Mouse (Mus musculus) spleen, postnatal 4 days (tissue): ENCODE data around the gene Cdkl4.

Experiments
- DNase-seq, 2 experiments: peaks; one replicate each; pipeline ENCODE4 v3.0.0; 2022; ENCODE audit warnings: low spot score in 2 of 2

Gene Cdkl4

DNA sequence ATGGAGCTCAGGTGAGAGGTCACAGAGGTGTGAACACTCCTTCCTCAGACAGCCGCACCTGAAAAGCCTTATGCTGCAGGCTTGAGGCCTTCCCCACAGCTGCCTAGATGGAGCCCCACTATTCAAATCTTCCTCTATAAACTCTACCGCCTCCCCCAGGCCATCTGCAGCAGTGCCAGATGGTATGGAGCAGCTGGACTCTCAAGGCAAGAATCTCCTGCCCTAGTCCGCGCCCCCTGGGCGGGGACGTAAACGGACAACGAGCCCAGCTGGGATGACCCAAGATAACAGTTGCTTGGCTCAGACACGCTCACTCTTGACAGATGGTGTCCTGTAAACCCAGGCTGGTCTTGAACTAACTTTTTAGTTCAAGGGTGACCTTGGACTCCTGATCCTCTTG is 60.4 kb downstream of the Cdkl4 start:
- DNase-seq: no peak

DNA sequence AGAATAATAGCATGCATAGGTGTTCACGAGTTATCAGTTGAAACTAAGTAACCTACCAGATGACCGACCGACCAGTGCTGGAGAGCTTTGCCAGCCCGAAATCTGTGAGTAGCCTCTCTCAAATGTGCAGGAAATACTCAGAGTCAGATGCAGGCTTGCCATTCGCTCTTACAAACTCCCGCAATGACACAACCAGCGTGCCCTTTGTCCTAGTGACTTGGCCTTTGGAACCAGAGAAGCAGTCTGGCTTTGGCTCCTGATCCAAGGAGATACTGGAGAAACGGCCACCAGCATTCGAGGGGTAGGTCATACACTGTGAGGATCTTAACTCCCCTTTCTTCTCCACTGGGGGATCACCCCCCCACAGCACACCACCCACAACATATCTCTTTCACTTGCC is 61.7 kb downstream of the Cdkl4 start:
- DNase-seq: no peak

DNA sequence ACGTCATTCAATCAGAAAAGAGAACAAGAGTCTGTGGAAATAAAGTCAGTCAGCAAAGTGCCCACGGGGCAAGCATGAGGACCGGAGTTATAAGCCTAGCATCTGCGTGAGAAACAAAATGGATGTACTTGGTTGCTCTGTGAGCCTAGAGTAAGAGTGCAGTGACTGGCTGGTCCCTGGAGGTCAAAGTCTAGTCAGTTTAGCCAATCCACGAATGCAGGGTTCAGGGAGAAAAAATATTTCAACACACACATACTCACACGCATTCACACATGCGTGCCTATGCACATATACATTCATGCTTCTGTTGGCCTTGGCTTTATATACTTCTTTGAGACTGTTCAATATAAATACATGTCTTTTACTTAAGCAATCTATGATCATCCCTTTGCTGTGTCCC is 62.1 kb downstream of the Cdkl4 start:
- DNase-seq: no peak

DNA sequence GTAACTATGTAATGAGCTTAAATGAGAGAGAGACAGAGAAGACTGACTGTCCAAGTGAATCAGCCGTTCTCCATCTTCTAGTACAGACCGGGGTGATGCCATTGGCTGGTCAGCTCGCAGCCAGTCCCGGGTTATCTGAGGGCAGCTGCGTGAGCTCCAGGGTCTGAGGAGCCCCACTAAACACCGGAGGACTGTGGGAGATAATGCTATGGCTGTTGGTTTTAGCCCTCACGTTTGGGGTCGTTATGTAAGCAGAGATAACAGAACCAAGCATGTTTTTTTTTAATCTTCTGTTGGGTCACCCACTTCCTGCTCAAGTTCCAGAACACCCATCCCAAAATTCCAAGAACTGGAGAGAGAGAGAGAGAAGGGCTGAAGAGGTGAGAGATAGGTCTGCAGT is 63.8 kb downstream of the Cdkl4 start:
- no peak for DNase-seq

DNA sequence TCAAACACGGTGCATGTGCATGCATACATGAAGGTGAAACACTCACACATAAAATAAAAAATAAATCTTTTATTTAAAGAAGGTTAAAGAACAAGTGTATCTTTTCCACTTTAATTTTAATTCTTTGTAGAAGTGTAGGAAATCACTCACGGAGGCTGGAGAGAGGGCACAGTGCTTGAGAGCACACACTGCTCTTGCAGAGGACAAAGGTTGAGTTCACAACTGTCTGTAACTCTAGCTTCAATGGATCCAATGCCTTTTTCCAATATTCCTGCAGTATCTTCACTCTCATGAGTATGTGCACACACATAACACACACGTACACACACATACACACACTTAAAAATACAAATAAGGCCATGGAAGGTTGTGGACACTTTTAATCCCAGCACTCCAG is 67.2 kb downstream of the Cdkl4 start:
- DNase-seq: no peak

DNA sequence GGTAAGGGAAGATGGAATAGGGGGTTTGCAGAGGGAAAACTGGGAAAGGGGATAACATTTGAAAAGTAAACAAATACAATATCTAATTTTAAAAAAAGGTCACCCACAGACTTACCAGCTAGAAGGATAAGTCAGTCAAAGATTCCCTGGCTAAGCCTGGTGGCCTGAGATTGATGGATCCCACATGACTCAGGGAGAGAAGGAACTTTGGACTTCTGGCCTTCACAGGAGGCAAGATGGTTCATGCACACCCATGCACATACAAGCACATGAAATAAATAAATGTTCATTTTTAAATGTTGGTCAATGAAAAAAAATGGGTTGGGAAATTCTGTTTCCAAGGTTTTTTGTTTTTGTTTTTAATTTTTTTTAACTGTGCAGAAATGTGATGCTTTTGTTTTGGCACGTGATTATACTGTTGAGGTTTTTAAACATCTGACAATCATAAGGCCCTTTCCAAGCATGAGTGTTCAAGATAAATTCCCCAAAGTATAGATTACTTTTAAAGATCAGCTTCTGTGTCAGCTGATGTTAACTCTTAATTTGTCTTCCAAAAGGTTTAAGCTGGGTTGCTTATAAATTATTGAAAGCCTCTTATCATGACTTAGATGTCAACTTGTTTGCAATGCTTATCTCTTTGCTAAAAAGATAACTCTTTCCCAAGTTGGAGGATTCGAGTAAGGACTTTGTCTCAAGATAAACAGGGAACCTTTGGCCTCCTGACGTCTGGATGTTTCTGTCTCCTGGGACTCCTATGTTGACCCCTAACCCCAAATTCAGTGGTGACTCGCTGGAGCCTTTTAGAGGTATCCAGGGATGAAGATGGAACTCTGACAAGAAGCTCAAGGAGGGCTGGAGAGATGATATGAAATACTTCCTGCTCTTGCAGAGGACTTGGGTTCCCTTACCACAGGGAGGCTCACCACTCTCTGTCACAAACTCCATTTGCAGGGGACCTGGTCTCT is 67.8 kb downstream of the Cdkl4 start:
- DNase-seq: no peak

DNA sequence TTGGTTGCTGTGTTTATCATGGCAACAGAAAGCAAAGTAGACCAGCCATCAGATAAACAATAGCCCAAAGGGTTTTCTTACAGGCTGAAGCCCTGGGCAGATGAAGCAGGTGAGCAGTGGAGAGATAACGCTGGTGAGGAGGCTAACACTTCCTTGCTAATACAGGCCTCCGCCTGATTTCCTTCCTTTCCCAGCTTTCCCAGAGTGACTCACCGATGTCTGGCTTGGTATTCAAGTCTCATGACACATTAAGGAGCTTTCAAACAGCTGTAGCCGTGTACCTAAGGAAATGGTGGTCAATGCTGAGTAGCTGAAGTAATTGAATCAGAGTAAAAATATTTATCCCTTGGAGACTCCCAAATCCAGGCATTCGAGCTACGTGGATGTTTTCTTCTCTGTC is 71.8 kb downstream of the Cdkl4 start:
- no peak for DNase-seq

DNA sequence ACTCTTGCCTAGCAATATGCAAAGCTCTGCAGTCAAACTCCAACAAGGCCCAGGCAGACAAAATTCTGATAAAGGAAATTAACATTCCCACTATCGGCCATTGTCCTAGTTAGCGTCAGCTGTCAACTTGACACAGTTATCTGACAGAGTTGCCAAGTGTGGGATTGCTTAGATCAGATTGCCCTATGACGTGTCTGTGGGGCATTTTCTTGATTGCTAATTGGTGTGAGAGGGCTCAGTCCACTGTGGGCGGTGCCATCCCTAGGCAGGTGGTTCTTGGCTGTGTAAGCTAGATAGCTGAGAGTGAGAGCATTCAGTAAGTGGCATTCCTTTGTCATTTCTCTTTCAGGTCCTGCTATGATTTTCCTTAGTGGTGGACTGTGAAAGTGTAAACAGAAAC is 72.3 kb downstream of the Cdkl4 start:
- no peak for DNase-seq

DNA sequence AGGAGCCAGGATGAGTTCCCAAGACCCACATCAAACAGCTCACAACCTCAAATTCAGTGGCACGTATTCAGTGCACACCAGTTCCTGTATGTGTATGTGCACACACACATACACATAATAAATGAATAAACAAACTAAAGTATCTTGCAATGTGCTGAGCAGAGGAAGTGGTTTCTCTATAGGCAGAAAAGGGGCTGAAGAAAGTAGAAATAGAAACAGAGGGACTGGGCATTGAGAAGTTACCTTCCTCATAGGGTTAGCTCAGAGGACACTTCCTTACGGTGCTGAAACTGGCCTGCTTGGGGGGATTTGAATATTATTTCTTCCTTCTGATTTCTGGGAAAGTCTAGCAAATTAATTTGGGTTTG is 75.8 kb downstream of the Cdkl4 start:
- no peak for DNase-seq

DNA sequence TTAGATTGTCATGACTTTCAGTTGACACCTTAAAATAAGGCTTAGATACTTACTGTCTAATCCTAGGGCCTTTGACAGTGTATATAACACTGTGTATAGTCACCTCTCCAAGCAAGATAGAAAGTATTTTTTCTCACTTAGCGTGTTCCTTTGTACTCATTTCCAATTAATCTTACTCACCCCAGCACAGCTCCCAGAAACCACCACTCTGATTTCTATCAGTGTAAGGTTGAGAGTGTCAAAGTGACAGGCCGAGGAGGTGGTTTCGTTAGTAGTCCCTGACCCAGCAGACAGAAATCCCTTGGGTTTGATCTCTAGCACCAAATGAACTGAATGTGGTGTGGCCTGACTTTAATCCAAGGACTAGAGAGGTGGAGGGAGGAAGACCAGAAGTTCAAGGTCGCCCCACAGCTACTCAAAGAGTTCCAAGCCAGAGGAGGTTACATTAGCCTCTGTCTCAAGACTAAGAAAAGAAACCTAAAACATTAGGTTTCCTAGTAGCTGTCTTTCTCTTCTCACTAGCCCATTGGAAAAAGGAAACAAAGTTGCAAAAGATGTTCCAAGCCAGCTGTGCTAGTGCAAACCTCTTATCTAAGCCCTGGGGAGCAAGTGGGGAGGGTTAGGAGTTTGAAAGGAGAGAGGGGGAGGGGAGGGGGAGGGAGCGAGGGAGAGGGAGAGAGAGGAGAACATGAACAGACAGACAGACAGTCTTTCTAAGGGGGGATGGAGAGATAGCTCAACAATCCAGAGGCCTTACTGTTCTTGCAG is 76.4 kb downstream of the Cdkl4 start:
- no peak for DNase-seq

DNA sequence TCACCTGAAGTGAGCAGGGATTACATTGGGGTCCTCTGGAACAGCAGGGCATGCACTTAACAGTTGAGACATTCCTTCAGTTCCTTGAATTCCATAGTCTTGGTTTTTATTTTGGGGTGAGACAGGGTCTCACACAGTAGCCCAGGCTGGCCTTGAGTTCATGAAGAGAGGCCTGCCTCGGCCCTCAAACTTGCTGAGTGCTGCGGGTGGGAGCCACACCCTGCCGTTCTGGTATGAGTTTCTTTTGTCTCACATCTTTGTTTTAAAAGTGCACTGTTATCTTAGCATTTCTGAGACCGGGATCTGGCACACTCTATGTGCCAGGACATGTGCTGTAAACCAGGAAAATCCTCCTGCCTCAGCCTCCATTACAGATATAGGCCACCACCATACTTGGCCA is 77.6 kb downstream of the Cdkl4 start:
- DNase-seq: no peak

DNA sequence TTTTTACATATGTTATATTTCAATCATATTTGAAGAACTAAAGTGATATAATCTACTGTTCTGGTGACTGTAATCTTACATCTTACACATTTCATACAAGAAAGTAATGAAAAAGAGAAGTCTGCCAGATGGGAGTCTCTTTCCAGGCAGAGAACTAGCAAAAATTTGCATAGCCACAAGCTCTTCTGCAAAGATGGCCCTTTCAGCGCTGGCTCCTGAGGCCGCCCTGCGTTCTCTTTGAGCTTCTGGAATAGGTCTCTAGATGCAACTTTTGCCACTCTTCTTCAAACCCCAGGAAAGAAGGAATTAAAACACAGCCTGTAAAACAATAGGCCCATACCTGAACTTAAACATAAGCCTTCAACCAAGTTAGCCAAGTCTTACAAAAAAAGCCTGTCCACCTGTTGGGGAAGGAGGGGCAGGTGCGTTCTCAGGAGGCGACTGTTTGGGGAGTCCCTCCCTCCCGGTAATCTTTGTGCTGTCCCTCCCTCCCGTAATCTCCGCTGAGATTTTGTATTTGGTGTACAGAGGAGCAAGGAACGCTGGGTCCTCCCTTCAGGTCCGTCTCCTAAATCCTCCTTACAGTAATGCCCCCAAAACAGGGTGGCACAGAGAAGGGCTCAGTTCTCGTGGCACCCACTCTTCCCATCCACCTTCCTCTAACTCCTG is 78.9 kb downstream of the Cdkl4 start:
- DNase-seq: no peak

DNA sequence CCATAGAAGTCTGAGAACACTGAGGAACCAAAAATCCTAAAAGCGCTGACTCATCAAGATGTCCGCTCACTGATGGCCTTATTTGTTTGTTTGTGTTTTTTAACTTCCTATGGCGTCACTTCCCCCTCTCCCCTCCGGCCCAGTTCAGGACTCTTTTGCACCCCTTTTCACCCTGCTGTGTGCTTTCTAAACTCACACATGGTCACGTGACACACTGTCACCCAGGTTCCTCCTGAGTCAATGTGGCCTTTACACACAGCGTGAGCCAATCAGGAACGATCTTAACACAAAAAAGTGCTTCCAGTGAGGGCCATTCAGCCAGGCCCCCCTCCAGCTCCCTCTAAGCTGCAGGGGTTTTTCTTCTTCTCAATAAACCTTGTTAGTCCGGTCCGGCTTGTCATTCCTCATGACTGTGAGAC is 80.4 kb downstream of the Cdkl4 start:
- DNase-seq: no peak

DNA sequence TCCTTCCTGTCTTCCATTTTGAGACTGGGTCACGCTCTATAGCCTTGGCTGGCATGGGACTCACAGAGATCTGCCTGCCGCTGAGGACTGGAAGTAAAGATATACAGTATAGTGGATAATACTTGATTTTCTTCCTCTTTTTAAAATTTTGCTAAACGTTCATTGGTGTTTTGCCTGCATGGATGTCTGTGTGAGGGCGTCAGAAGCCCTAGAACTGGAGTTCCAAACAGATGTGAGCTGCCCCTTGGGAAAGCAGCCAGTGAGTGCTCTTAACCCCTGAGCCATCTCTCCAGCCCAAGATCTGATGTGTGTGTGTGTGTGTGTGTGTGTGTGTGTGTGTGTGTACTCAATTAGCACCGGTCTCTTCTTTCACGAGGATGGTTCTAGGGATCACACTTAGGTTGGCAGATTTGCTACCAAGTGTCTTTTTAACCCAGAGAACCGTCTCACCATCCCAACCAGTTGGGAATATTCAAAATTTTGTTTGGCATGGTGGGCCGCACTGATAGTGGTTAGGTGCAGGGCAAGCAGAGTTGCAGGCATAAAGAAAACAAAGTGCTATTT is 80.9 kb downstream of the Cdkl4 start:
- DNase-seq: no peak

DNA sequence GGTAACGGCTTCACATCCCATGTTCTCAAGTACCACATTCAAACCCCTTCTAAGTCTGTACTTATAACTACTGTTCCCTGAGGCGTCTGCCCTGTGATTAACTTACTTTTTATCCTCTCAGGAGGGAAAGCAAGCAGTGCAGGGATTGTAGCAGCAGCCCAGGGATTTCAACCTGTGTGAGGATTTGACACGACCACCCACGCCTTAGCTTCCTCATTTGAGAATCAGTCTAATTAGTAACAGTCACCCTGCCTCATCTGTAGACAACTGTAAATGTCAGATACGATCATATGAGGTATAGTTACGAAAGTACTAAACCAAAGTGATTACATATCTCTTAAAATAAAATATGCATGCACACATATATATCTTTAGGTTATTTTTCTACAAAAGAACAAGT is 81.4 kb downstream of the Cdkl4 start:
- DNase-seq: no peak

DNA sequence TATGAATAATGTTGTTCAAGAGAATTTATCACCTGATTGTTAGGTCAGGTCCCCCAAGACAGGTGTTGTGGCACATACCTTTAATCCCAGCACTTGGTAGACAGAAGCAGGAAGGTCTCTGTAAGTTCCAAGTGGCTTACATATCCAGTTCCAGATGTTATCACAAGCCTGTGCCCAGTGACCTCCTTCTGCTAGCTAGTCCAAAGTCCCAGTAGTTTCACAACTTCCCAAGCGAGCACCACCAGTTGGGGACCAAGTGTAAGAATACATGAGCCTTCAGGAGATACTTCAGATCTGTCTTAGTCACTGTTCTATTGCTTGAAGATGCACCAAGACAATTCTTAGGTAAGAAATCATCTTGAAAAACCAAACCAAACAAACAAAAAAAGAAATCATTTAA is 83.7 kb downstream of the Cdkl4 start:
- DNase-seq: no peak

DNA sequence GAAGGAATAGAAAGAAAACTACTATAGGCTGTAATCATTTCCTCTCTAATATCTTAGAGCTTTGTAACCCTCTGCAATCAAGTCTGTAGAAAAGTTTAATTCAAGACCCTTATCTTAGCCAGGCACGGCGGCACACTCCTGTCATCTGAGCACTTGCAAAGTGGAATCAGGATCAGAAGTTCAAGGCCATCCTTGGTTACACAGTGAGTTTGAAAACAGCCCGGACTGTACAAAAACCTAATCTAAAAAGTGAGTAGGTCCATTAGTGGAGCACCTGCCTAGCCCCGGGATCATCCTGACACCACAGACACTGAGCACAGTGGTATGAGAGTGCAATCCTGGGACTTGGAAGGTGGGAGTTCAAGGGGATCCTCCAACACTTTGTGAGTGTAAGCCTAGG is 84.8 kb downstream of the Cdkl4 start:
- DNase-seq: no peak

DNA sequence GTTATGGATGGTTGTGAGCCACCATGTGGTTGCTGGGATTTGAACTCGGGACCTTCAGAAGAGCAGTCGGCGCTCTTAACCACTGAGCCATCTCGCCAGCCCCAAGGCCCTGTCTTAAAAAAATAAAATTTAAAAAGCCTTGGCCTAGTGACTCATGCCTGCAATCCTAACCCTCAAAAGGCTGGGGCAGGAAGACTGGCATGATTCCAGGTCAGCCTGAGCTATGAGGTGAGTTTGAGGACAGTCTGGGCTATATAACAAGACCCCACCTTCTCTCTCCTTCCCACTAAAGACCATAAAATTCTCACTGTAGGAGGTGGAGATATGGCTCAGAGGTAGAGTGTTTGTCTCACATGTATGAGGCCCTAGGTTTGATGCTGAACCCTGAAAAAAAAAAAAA is 85.3 kb downstream of the Cdkl4 start:
- no peak for DNase-seq

DNA sequence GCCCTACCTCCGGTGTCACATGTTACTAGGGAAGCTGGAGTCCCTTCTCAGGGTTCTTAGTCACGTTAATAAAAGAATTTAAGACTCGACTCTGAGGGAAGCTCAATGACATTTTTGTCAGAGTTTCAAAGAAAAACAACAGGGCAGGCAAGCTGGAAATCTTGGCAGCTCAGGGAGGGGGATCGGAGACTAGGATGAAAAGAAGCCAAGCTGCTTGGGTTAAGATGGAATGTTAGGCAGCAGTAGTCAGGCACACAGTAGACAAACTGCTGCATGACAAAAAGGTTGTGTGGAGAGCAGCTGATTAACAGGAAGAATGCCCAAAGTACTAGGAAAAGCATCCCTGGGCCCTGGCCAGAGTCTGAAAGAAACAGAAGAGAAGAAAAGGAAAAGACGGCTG is 87.4 kb downstream of the Cdkl4 start:
- DNase-seq: no peak

DNA sequence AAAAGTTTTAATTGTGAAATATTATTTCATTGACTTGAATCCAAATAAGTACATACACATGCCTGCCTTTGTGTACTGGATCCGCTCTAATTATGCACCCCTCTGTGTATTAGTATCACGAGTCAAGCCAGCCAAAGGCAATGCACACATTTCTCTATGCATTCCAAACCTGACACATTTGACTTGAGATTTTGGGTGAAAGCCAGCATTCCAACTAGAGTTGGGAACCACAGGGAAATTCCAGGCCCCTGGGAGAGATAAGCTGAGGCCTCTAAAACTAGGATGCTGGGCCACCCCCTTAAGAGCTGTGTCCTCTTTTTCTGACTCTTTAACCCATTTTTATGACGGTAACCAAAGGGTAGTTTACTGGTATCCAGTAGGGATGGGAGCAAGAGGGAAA is 88.7 kb downstream of the Cdkl4 start:
- DNase-seq: no peak

DNA sequence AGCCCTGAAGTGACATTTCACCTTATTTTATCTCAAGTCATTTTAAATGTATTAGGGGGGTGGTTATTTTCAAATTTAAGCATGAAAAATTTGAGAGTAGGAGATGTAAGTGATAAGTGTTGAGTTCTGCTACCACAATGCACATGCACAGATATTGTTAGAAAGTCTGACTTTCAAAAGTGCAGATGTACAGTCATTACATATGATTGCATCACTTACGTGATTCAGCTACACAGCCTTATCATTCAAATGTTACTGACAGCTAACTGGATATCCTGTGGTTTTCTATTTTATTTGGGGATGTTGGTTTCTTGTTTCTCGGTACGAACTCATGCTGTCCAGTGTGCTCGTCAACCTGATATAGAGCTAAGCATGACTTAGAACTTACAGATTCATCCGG is 92.5 kb downstream of the Cdkl4 start:
- no peak for DNase-seq

DNA sequence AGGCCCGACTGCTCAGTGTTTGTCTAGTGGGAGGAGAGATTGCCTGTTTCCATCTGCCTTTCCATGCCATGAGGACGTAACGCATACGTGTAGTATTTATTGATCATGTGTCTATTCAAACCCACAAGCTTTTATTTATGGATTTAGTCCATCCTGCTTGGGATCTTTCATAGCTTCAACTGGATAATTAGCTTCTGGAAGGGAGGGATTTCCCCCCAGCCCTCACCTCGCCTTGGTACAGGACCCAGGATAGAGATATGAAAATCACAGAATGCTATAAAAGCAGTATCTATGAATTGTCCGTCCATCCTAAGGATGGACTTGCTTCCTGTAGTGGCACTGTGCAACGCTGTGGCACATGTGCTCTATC is 96.8 kb downstream of the Cdkl4 start:
- DNase-seq: no peak
